Mouse (Mus musculus): ENCODE data around the gene Smtn.

- TF ChIP-seq POLR2A (IDR thresholded peaks at IDR 0.05; ENCODE audit: insufficient read depth, low read length) (no peak), CTCF (IDR thresholded peaks at IDR 0.05; ENCODE audit: low read depth, low read length) (no peak), EP300 (IDR thresholded peaks at IDR 0.05; ENCODE audit: insufficient read depth, low read depth, low read length) (no peak)
These were observed 52.4 kb downstream of the Smtn start, which contains the start of gene Pla2g3 for GRCm38 (mm10) chr11:3487952-3488570.

Data from ES-Bruce4 (cell line).